Mouse (Mus musculus) forebrain, embryonic 14.5 days (tissue): ENCODE data around the gene Swsap1. TPM values are rescaled to one million over a fixed set of nuclear protein-coding genes. Genes with fewer than 3 reads are reported as not detected.
A peak's percentile ranks its signal among the peaks of the same experiment; 100 is the strongest.

Source experiments
- ATAC-seq: fragments of 200-750 bp; cut with Nextera tagmentation; 2 replicates; pipeline ENCODE4 v1.8.0; 2017; ENCODE audit warnings: mild to moderate bottlenecking, moderate library complexity
- DNase-seq: peaks from one replicate; pipeline ENCODE4 v3.0.0-alpha.2; 2015; ENCODE audit warnings: low spot score
- H3K27ac ChIP-seq: fragments of 300-500 bp; sonication (generic); 2 replicates; pipeline ENCODE4 v1.5.1; 2014; ENCODE audit warnings: low read depth, mild to moderate bottlenecking, control low read depth, low read length, moderate library complexity
- H3K27me3 ChIP-seq: fragments of 300-500 bp; sonication (generic); replicated peaks from 2 replicates; pipeline ENCODE4 v1.6.1; 2014; ENCODE audit warnings: low read length, control low read depth, mixed read lengths; ENCODE audit not compliant: control insufficient read depth, insufficient read depth
- H3K36me3 ChIP-seq: fragments of 300-500 bp; sonication (generic); 2 replicates; pipeline ENCODE4 v1.6.1; 2014; ENCODE audit warnings: low read length, control low read depth; ENCODE audit not compliant: control insufficient read depth, insufficient read depth
- H3K4me1 ChIP-seq: fragments of 300-500 bp; sonication (generic); 2 replicates; pipeline ENCODE4 v1.6.1; 2014; ENCODE audit warnings: antibody characterized with exemption, low read length, control low read depth; ENCODE audit not compliant: control insufficient read depth, insufficient read depth
- H3K4me2 ChIP-seq: fragments of 300-500 bp; sonication (generic); 2 replicates; pipeline ENCODE4 v1.6.1; 2014; ENCODE audit warnings: mild to moderate bottlenecking, control low read depth, low read length
- H3K4me3 ChIP-seq: fragments of 300-500 bp; sonication (generic); 2 replicates; pipeline ENCODE4 v1.5.1; 2014; ENCODE audit warnings: low read depth, low read length, control low read depth
- H3K9ac ChIP-seq: fragments of 300-500 bp; sonication (generic); 2 replicates; pipeline ENCODE4 v1.6.1; 2014; ENCODE audit warnings: mild to moderate bottlenecking, low read length, control low read depth, moderate library complexity
- H3K9me3 ChIP-seq: fragments of 300-500 bp; sonication (generic); replicated peaks from 2 replicates; pipeline ENCODE4 v1.6.1; 2016; ENCODE audit warnings: low read length, control low read depth, mixed read lengths; ENCODE audit not compliant: control insufficient read depth
- WGBS: fragments of 180-500 bp; shearing (Covaris S2); extraction: QIAGEN DNeasy Blood & Tissue Kit; methylation state at CpG from one replicate; pipeline ENCODE4 v1.1.7; 2014; 5-methylcytosine and 5-hydroxymethylcytosine counted together
- polyA plus RNA-seq: library from polyadenylated mRNA; unstranded; fragments of >200 nt; fragmentation: Nextera tagmentation; extraction: Ambion mirVana; gene quantifications from 2 replicates; pipeline ENCODE4 v1.2.1, GENCODE M21; 2014

Gene Swsap1
- polyA plus RNA-seq, 1 experiment from 2014 or later = 23.6 TPM

DNA sequence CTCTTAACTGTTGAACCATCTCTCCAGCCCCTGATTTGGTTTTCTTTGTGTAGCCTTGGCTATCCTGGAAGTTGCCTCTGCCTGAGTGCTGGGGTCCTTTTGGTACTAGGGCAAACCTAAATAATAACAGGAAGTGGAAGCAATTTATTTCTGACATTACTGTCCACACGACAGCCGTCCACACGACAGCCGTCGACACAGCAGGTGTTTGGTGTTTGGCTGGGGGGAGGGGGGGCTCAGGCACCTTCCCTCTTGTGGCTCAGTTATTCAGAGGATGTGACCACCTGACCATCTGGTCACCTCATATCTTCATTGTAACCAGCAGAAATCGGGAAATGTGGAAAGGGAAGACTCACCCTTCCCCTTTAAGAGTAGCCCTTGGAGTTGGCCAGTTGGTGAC lies 13.3 kb downstream of the Swsap1 start:
- no peaks in the 10 kb centered on the region for H3K4me1 ChIP-seq
- DNase-seq (no peak), ATAC-seq (no peak)
- no peaks in the 10 kb centered on the region for H3K9me3 ChIP-seq
- no peaks in the 10 kb centered on the region for H3K36me3 ChIP-seq
- no peak overlapping the region for H3K4me3 ChIP-seq
- no peak overlapping the region for H3K27ac ChIP-seq
- H3K9ac ChIP-seq = no peak overlapping the region
- WGBS = 83% methylated on average over 6 of the region's 6 CpGs
- no peak overlapping the region for H3K4me2 ChIP-seq
- H3K27me3 ChIP-seq = 0 out of 2 replicates have a peak, but pooled peaks cover 3% of the 10 kb centered on the region

DNA sequence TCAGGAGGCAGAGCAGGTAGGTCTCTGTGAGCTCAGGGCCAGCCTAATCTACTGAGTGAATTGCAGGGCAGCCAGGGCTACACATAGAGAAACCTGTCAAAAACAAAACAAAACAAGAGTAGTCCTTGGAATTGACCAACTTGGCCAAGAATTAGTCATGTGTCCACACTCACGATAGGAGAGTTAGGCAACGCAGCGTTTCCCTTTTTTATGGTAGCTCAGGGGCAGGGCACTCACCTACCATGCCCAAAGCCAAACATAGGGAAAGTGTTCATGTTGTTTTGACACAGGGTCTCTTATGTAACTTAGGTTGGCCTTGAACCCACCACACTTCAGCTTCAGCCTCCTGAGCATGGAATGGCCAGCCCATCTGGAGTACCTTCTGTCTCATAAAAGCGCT lies 13.7 kb downstream of the Swsap1 start:
- 85% methylated on average over 4 of the region's 4 CpGs for WGBS
- no peak overlapping the region for H3K27ac ChIP-seq
- no peak overlapping the region for H3K4me3 ChIP-seq
- DNase-seq (no peak), ATAC-seq (no peak)
- H3K9ac ChIP-seq = no peak overlapping the region
- H3K9me3 ChIP-seq = no peaks in the 10 kb centered on the region
- no peaks in the 10 kb centered on the region for H3K4me1 ChIP-seq
- H3K36me3 ChIP-seq = no peaks in the 10 kb centered on the region
- no peak overlapping the region for H3K4me2 ChIP-seq
- H3K27me3 ChIP-seq = no peaks in the 10 kb centered on the region

DNA sequence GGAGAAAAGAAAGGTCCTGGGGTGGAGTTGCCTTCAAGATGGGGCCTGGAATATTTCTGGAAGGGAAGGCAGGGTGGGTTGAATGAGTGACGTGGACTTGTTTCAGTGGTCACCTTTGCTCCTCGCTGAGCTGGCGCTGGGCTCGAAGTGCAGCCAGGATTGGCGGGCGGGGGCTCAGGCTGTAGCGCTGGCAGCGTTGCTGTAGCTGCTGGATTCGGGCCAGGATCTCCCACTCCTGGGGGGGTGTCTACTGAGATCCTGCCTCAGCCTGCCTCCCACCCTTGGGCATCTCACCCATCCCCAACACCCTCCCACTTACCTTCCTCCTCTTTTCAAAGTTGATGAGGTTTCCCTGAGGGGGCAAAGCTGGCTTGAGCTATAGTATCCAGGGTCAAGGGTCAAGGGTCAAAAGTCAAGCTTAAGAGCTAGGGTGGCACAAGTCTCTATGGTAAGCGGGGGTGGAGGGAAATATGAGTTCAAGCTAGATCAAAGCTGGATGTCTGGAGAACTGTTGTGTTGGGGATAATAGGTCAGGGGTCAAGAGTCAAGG lies 21.1 kb downstream of the Swsap1 start:
- Histone ChIP-seq H3K36me3 (no peaks in the 10 kb centered on the region), H3K4me3 (no peak overlapping the region), H3K4me1 (no peaks in the 10 kb centered on the region), H3K27me3 (no peaks in the 10 kb centered on the region), H3K4me2 (no peak overlapping the region), H3K9ac (no peak overlapping the region), H3K9me3 (no peaks in the 10 kb centered on the region), H3K27ac (no peak overlapping the region)
- no peak for DNase-seq
- WGBS = 79% methylated on average over 10 of the region's 10 CpGs
- no peak for ATAC-seq

DNA sequence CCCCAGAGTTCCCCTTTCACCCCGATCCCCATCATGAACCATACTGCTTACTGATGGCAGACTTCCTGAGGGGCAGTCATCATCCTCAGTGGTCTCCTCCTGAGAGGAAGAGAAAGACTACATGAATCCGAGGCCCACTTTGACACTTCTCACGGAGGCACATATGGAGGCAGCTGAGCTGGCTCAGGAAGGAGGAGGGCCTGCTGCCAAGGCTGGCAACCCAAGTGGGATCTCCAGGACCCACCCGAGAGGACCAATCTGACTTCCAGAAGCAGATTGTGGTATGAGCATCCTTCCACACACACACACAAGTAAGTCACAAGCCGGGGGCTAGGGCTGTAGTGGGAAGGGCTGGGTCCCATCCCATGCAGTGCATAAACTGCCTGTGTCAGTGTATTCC lies 21.8 kb downstream of the Swsap1 start:
- DNase-seq = no peak
- Histone ChIP-seq H3K4me3 (no peak overlapping the region), H3K4me1 (no peaks in the 10 kb centered on the region), H3K27me3 (no peaks in the 10 kb centered on the region), H3K9ac (no peak overlapping the region), H3K36me3 (no peaks in the 10 kb centered on the region), H3K4me2 (no peak overlapping the region), H3K9me3 (no peaks in the 10 kb centered on the region), H3K27ac (no peak overlapping the region)
- peak; percentile 37; the same call in 1 of the 2 replicates for ATAC-seq
- WGBS = 77% methylated on average over 5 of the region's 5 CpGs

DNA sequence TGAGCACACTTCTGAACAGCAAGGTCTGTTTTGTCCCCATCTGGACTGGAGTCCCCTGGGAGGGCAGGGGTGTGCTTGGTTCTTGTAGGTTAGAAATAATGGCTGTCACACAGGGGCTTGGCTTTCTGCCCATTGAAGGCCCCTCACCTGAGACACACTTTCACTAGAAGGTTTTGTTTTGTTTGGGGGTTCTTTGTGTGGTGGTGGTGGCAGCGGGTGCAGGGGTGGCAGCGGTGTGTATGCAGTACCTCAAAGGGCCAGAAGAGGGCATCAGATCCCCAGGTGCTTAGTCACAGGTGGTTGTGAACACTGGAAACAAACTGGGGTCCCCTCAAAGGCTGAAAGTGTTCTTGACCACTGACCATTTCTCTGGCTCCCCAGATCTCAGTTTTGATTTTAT lies 22.4 kb downstream of the Swsap1 start:
- ATAC-seq (no peak), DNase-seq (no peak)
- Histone ChIP-seq H3K36me3 (no peaks in the 10 kb centered on the region), H3K9me3 (no peaks in the 10 kb centered on the region), H3K4me3 (no peak overlapping the region), H3K4me1 (no peaks in the 10 kb centered on the region), H3K27me3 (no peaks in the 10 kb centered on the region), H3K27ac (no peak overlapping the region), H3K9ac (no peak overlapping the region), H3K4me2 (no peak overlapping the region)
- 20% methylated on average over 2 of the region's 2 CpGs for WGBS

DNA sequence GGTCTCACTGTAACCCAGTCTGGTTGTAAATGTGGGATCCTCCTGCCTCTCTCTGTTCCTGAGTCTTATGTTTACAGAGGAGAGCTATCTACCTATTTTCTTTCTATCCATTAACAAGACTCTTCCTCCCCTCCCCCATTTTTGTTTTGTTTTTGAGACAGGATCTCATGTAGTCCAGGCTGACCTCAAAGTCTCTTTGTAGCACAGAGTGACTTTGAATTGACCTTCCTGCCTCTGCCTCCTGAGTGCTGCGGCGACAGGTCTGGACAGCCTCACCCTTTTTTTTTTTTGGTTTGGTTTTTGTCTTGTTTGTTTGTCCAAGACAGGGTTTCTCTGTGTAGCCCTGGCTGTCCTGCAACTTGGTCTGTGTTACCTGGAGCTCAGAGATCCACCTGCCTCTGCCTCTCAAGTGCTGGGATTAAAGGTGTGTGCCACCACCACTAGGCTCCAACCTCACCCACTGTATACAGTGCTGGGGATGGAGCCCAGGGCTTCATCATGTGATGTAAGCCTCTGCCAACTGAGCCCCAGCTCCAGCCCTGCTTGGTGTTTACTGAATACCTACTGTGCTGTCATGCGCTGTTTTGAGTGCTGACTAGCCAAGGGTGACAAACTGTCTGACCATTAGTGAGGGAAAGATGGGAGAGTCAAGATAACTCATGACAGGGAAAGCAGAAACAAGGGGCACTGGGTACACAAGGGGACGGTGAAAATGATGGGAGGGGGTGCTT lies 23.0 kb downstream of the Swsap1 start:
- no peaks in the 10 kb centered on the region for H3K36me3 ChIP-seq
- 91% methylated on average over 4 of the region's 4 CpGs for WGBS
- H3K4me1 ChIP-seq = no peaks in the 10 kb centered on the region

DNA sequence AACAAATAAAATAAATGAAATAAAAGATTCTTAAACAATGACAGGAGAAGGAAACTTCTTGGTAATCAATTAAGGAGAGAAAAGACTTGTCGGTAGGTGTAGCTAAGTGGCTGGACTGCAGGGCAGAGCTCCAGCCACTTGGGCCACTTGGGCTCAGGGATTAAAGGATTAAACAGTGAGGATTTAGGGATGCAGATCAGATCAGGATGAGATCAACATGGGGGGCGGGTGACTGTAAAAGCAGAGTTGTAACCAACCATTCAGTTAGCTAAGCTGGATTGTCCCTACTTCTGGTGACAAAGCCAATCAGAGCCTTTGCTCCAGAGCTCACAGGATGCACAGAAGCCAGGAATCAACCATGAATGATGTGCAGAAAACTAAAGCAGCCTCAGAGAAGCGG lies 28.4 kb downstream of the Swsap1 start:
- Histone ChIP-seq H3K4me1 (peaks cover 7% of the 10 kb centered on the region), H3K27ac (no peak overlapping the region), H3K9ac (no peak overlapping the region), H3K9me3 (no peaks in the 10 kb centered on the region), H3K36me3 (no peaks in the 10 kb centered on the region), H3K27me3 (peaks cover 25% of the 10 kb centered on the region), H3K4me2 (no peak overlapping the region), H3K4me3 (no peak overlapping the region)
- DNase-seq (no peak), ATAC-seq (no peak)
- 6% methylated on average over 3 of the region's 3 CpGs for WGBS

More for the DNA sequence above, 23.0 kb downstream of the Swsap1 start:
- no peak for ATAC-seq
- no peak overlapping the region for H3K27ac ChIP-seq
- no peak overlapping the region for H3K4me2 ChIP-seq
- no peak overlapping the region for H3K9ac ChIP-seq
- no peaks in the 10 kb centered on the region for H3K9me3 ChIP-seq
- no peak for DNase-seq
- no peaks in the 10 kb centered on the region for H3K27me3 ChIP-seq
- no peak overlapping the region for H3K4me3 ChIP-seq

DNA sequence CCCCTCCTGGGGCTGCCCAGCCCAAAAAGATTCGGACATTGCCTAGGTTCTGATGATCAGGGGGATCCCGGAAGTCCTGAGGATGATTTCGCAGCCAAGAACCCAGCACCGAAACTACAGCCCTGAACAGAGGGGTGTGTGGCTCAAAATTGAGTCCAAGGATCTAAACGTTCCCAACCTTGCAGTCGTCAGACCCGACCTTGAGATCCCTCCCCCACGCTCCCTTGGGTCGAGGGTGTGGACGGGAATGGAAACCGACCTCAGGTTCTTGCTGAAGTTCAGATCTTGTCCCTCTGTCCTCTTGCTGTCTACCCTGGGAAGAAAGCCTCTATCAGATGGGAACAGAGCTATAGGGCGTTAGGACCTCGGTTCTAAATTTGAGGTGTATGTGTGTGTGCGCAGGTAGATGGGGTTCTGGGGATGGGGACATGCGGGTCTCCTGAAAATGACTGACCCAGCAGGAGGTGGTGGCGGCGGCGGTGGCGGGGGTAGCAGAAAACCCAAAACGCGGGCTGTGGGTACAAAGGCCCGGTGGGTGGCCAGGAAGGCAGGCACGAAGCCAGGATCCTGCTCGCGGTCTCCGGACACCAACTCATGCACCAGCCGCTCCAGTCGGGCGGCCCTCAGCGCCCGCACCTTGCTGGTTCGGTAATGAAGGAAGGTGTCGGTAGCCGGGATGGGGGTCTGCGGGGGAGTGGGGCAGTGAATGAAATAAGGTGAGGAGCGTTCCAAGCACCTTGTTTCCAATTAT lies 32.2 kb downstream of the Swsap1 start:
- H3K4me2 ChIP-seq = peak overlapping the region; percentile 47
- H3K27ac ChIP-seq = no peak overlapping the region
- 8% methylated on average over 36 of the region's 36 CpGs for WGBS
- H3K9ac ChIP-seq = no peak overlapping the region
- H3K9me3 ChIP-seq = no peaks in the 10 kb centered on the region
- no peak for DNase-seq
- H3K4me3 ChIP-seq = 0 out of 2 replicates have a peak overlapping the region, but pooled peaks have one; percentile 24
- peaks cover 53% of the 10 kb centered on the region for H3K27me3 ChIP-seq
- no peaks in the 10 kb centered on the region for H3K36me3 ChIP-seq
- peaks cover 11% of the 10 kb centered on the region for H3K4me1 ChIP-seq
- ATAC-seq = no peak
